Mouse (Mus musculus) midbrain, embryonic 11.5 days (tissue): ENCODE measurements around the gene Ets2. TPM values are rescaled to one million over a fixed set of nuclear protein-coding genes. Genes with fewer than 3 reads are reported as not detected.

ENCODE experiments used
- ATAC-seq: fragments of 200-750 bp; cut with Nextera tagmentation; 2 replicates; pipeline ENCODE4 v1.8.0; 2017; ENCODE audit warnings: moderate TSS enrichment, moderate library complexity; ENCODE audit not compliant: low FRiP score
- DNase-seq: peaks from one replicate; pipeline ENCODE4 v3.0.0; 2015; ENCODE audit warnings: low spot score; ENCODE audit errors: missing footprints
- H3K27ac ChIP-seq: fragments of 300-500 bp; sonication (generic); 2 replicates; pipeline ENCODE4 v1.5.1; 2014; ENCODE audit warnings: low read depth, low read length
- H3K27me3 ChIP-seq: fragments of 300-500 bp; sonication (generic); 2 replicates; pipeline ENCODE4 v1.6.1; 2014; ENCODE audit warnings: mild to moderate bottlenecking, low read length, moderate library complexity, mixed read lengths; ENCODE audit not compliant: control insufficient read depth, insufficient read depth
- H3K36me3 ChIP-seq: fragments of 300-500 bp; sonication (generic); 2 replicates; pipeline ENCODE4 v1.6.1; 2014; ENCODE audit warnings: mild to moderate bottlenecking, low read length, moderate library complexity, mixed read lengths; ENCODE audit not compliant: control insufficient read depth, insufficient read depth
- H3K4me1 ChIP-seq: fragments of 300-500 bp; sonication (generic); 2 replicates; pipeline ENCODE4 v1.6.1; 2014; ENCODE audit warnings: low read length; ENCODE audit not compliant: control insufficient read depth, insufficient read depth
- H3K4me2 ChIP-seq: fragments of 300-500 bp; sonication (generic); 2 replicates; pipeline ENCODE4 v1.6.1; 2014; ENCODE audit warnings: mild to moderate bottlenecking, moderate library complexity
- H3K4me3 ChIP-seq: fragments of 300-500 bp; sonication (generic); 2 replicates; pipeline ENCODE4 v1.5.1; 2014; ENCODE audit warnings: low read depth, low read length
- H3K9ac ChIP-seq: fragments of 300-500 bp; sonication (generic); 2 replicates; pipeline ENCODE4 v1.6.1; 2014; ENCODE audit warnings: low read length
- H3K9me3 ChIP-seq: fragments of 300-500 bp; sonication (generic); 2 replicates; pipeline ENCODE4 v1.6.1; 2016; ENCODE audit warnings: low read length; ENCODE audit not compliant: control insufficient read depth
- WGBS: fragments of 180-500 bp; shearing (Covaris S2); extraction: QIAGEN DNeasy Blood & Tissue Kit; methylation state at CpG from one replicate; pipeline ENCODE4 v1.1.7; 2014; 5-methylcytosine and 5-hydroxymethylcytosine counted together
- polyA plus RNA-seq: library from polyadenylated mRNA; unstranded; fragments of >200 nt; fragmentation: Nextera tagmentation; extraction: Ambion mirVana; gene quantifications from 2 replicates; pipeline ENCODE4 v1.2.1, GENCODE M21; 2014

Gene Ets2
- polyA plus RNA-seq = 13.7 and 16.6 TPM in 2 replicates

GRCm38 (mm10) chr16:95701802-95702561, at the start of gene Ets2:
Gene Ets2, plus strand, starts transcription at chr16:95702075.
- peak within 1 kb of the TSS; percentile 94 for H3K4me2 ChIP-seq
- H3K4me3 ChIP-seq = peak within 1 kb of the TSS; percentile 77
- peak within 1 kb of the TSS; percentile 57; the same call in 1 of the 2 replicates for H3K27ac ChIP-seq
- no peaks in the 10 kb centered on the region for H3K27me3 ChIP-seq
- peak within 1 kb of the TSS; percentile 91 for H3K9ac ChIP-seq
- no peaks in the 10 kb centered on the region for H3K9me3 ChIP-seq
- ATAC-seq = peak; percentile 94
- H3K36me3 ChIP-seq = no peaks in the 10 kb centered on the region
- peak; percentile 98 for DNase-seq
- WGBS = under 1% methylated on average over 55 of the region's 64 CpGs
- H3K4me1 ChIP-seq = no peaks in the 10 kb centered on the region

GRCm38 (mm10) chr16:95654204-95654611, 47.7 kb upstream of the Ets2 start:
- Histone ChIP-seq H3K4me2 (no peak overlapping the region), H3K27me3 (no peaks in the 10 kb centered on the region), H3K9ac (no peak overlapping the region), H3K36me3 (no peaks in the 10 kb centered on the region), H3K4me1 (no peaks in the 10 kb centered on the region), H3K9me3 (no peaks in the 10 kb centered on the region), H3K27ac (no peak overlapping the region), H3K4me3 (no peak overlapping the region)
- ATAC-seq (no peak), DNase-seq (peak; percentile 64)
- WGBS = 92% methylated on average over 15 of the region's 15 CpGs

GRCm38 (mm10) chr16:95656535-95656934, 45.3 kb upstream of the Ets2 start:
- no peaks in the 10 kb centered on the region for H3K9me3 ChIP-seq
- DNase-seq = no peak
- H3K9ac ChIP-seq = no peak overlapping the region
- WGBS = 94% methylated on average over 4 of the region's 4 CpGs
- H3K27ac ChIP-seq = no peak overlapping the region
- H3K36me3 ChIP-seq = no peaks in the 10 kb centered on the region
- no peak for ATAC-seq
- H3K4me3 ChIP-seq = no peak overlapping the region
- no peak overlapping the region for H3K4me2 ChIP-seq
- H3K4me1 ChIP-seq = no peaks in the 10 kb centered on the region
- no peaks in the 10 kb centered on the region for H3K27me3 ChIP-seq

GRCm38 (mm10) chr16:95657187-95657586, 44.7 kb upstream of the Ets2 start:
- 94% methylated on average over 5 of the region's 5 CpGs for WGBS
- Histone ChIP-seq H3K4me1 (no peaks in the 10 kb centered on the region), H3K4me3 (no peak overlapping the region), H3K9me3 (no peaks in the 10 kb centered on the region), H3K4me2 (no peak overlapping the region), H3K27ac (no peak overlapping the region), H3K9ac (no peak overlapping the region), H3K36me3 (no peaks in the 10 kb centered on the region), H3K27me3 (no peaks in the 10 kb centered on the region)
- ATAC-seq (no peak), DNase-seq (no peak)

GRCm38 (mm10) chr16:95657756-95658155, 44.1 kb upstream of the Ets2 start:
- no peak for DNase-seq
- H3K9ac ChIP-seq = no peak overlapping the region
- WGBS = 90% methylated on average over 5 of the region's 5 CpGs
- H3K27ac ChIP-seq = no peak overlapping the region
- H3K36me3 ChIP-seq = no peaks in the 10 kb centered on the region
- H3K4me1 ChIP-seq = no peaks in the 10 kb centered on the region
- H3K27me3 ChIP-seq = no peaks in the 10 kb centered on the region
- H3K9me3 ChIP-seq = no peaks in the 10 kb centered on the region
- H3K4me2 ChIP-seq = no peak overlapping the region
- no peak overlapping the region for H3K4me3 ChIP-seq
- ATAC-seq = no peak

GRCm38 (mm10) chr16:95658836-95659430, 42.9 kb upstream of the Ets2 start:
- Histone ChIP-seq H3K9ac (no peak overlapping the region), H3K27ac (no peak overlapping the region), H3K4me3 (no peak overlapping the region), H3K27me3 (no peaks in the 10 kb centered on the region), H3K4me1 (no peaks in the 10 kb centered on the region), H3K36me3 (no peaks in the 10 kb centered on the region), H3K9me3 (no peaks in the 10 kb centered on the region), H3K4me2 (no peak overlapping the region)
- peak; percentile 92 for DNase-seq
- 73% methylated on average over 5 of the region's 5 CpGs for WGBS
- ATAC-seq = no peak

- Histone ChIP-seq H3K4me2 (no peak overlapping the region), H3K9ac (no peak overlapping the region), H3K4me3 (no peak overlapping the region), H3K9me3 (no peaks in the 10 kb centered on the region), H3K36me3 (no peaks in the 10 kb centered on the region), H3K4me1 (no peaks in the 10 kb centered on the region), H3K27ac (no peak overlapping the region), H3K27me3 (no peaks in the 10 kb centered on the region)
- no peak for ATAC-seq
- WGBS = 86% methylated on average over 19 of the region's 19 CpGs
- no peak for DNase-seq
These were observed 42.4 kb upstream of the Ets2 start for GRCm38 (mm10) chr16:95659461-95659860.

GRCm38 (mm10) chr16:95660909-95661308, 41.0 kb upstream of the Ets2 start:
- no peak overlapping the region for H3K9ac ChIP-seq
- H3K36me3 ChIP-seq = no peaks in the 10 kb centered on the region
- no peak overlapping the region for H3K4me2 ChIP-seq
- DNase-seq (no peak), ATAC-seq (no peak)
- no peaks in the 10 kb centered on the region for H3K27me3 ChIP-seq
- H3K4me1 ChIP-seq = no peaks in the 10 kb centered on the region
- no peak overlapping the region for H3K27ac ChIP-seq
- 84% methylated on average over 5 of the region's 5 CpGs for WGBS
- H3K4me3 ChIP-seq = no peak overlapping the region
- H3K9me3 ChIP-seq = no peaks in the 10 kb centered on the region

GRCm38 (mm10) chr16:95665472-95666131, 36.3 kb upstream of the Ets2 start:
- no peak overlapping the region for H3K4me2 ChIP-seq
- no peak for ATAC-seq
- 71% methylated on average over 6 of the region's 6 CpGs for WGBS

More at GRCm38 (mm10) chr16:95665472-95666131, 36.3 kb upstream of the Ets2 start:
- no peaks in the 10 kb centered on the region for H3K4me1 ChIP-seq
- no peak overlapping the region for H3K9ac ChIP-seq
- no peaks in the 10 kb centered on the region for H3K27me3 ChIP-seq
- H3K36me3 ChIP-seq = no peaks in the 10 kb centered on the region
- no peak overlapping the region for H3K27ac ChIP-seq
- DNase-seq = no peak
- no peaks in the 10 kb centered on the region for H3K9me3 ChIP-seq
- H3K4me3 ChIP-seq = no peak overlapping the region
